Mouse (Mus musculus) left cerebral cortex, adult 18-20 months (tissue): ENCODE measurements around the gene Milr1. TPM values are rescaled to one million over a fixed set of nuclear protein-coding genes. Genes with fewer than 3 reads are reported as not detected.
"Not testable (repeated sequence)": the region's sequence is repeated elsewhere in the genome, so short reads cannot be mapped to it uniquely, and the experiment has no call there.

Experiments
- DNase-seq, 2 experiments: peaks; one replicate each; pipeline ENCODE4 v3.0.0; 2021 to 2022; ENCODE audit warnings: low spot score in 2 of 2, mixed read lengths in 1 of 2
- microRNA-seq, 2 experiments: library from miRNA; unstranded; fragments of <30 nt; microRNA quantifications; one replicate each; pipeline ENCODE4 v1.2.0; 2021
- total RNA-seq, 2 experiments: library from RNA; stranded (reverse); gene quantifications; 2 replicates each; pipeline ENCODE4 v1.2.3; 2021

Milr1 gene
- total RNA-seq, 2 experiments from 2014 or later, result 0.49 TPM; not detected in 1

DNA sequence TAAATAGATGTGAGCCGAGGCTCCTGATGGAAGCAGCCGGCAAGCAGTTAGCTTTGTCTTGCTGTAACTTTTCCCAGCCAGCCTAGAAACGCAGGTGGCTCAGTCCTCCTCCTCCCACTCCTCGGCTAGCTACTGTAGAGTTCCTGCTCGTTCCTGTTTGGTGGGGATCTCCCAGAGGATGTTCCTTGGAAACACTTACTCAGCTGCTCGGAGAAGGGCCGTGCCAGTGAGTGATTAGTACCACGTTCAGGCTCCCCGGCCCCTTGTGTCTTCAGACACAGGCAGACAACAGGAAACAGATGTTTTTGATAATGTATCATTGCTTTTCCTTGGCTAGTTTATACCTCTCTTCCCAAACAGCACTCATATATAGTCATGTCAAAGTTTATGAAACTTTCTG lies 44.7 kb downstream of the Milr1 start:
- DNase-seq, result no peak

DNA sequence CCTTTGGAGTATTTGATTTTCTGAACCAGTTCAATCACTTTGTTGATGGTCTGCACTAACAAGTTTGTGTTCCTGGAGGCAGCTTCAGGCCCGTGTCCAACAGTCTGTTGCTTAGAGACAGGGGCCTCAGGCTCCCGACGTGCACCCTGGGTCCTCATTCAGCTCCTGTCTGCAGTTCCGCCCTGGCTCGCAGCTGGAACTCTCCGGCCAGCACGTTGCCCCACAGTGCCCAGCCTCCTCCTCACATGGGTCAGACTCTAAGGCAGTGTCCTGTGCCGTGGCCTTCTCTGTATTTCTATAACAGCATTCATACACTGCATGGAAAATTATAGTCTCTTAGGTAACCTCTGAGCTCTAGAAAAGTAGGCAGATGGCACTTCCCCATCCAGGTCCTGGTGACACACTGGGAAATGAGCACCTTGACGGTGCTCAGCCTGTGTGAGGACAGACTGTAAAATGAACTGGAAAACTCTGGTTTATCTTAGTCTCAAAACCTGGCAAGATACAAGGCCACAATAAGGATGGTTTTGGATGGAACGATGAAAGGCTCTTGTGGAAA lies 51.1 kb downstream of the Milr1 start:
- DNase-seq, result no peak

DNA sequence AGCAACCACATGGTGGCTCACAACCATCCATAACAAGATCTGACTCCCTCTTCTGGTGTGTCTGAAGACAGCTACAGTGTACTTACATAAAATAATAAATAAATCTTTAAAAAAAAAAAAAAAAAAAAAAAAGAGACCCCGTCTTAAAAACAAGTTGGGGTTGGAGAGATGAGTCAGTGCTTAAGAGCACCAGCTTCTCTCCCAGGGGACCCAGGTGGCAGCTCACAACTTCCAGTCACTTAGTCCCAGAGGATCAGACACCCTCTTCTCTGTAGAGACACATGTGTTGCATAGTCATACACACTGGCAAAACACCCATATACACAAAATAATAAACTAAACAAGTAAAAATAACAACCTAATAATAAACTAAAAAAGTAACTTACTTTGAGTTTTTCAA lies 56.4 kb downstream of the Milr1 start:
- DNase-seq, result not testable (repeated sequence)

DNA sequence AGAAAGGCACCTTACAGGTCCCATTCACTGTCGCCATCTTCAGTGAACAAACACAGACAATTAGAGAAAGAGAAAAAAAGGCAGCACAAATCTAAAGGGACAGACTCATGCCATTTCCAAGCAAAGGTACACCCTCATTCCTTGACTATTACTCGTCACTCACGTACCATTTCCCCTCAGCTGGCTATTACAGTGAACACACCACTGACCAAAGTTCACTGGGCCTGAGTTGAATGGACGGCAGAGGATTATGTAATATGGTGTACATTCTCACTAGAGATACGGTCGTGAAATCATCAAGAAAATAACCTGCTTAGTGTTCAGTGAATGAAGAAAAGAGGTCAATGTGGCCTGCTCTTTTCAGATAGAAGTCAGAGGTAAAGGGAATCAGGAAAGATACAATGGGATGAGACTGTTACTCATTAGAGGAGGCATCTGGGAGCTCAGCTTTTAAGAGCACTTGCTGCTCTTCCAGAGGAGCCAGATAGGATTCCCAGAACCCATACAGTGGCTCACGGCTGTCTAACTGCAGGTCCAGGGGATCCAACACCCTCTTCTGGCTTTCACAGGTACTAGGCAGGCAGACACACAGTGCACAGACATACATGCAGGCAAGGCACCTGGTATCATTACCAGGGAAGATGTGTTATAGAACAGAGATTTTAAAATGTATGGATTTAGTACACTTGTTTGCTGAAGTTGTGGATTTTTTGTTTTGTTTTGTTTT lies 61.5 kb downstream of the Milr1 start:
- no peak for DNase-seq

DNA sequence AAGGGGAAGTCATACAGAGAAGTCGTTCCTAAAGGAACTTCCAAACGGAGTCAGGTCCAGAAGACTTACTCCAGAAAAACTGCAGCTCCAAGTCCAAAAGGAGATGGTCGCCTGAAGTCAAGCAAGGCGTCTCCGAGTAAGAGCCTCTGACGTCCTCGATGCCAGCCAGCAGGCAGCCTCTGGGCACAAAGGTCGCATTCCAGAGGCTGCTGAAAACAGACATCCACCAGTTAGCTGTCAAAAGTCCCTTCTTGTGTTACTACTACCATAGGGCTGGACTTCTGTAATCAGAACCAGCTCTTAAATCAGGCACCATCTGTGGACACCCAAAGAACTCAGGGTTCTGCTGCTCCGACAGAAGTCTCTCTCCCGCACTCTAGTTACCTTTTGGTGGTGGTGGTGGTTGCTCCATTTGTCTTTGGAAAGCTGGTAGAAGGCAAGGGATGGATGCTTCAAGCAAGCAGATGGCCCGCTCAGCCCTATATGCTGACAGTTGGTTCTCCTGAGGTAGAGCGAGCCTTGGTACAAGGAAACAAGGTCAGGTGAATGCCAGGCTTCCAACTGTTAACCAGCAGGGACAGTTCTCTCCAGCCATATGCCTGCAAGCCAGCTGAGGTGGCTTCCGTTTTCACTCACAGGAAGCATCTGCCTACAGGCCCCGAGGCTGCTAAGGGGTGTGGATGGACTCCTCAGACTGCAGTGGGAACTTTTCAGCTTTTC lies 63.7 kb downstream of the Milr1 start:
- DNase-seq, result peak in 1 of 2 experiments; percentile 16

DNA sequence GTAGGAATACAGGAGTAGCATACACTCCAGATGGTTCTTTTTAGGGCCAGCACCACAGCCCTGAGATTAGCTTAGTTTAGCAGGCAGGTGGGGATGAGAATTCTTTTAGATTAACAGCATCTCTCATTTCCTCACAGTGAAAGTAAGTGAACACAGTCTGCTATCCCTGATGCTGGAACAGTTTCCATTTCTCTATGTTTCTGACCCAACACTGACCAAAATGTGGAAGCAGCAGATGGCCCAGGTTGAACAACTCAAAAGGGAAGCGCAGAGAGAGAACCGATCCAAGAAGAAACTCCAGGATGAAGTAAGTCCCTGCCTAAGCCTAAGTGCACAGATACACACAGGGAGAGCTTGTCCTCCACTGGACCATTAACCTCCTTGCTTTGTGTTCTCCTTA lies 64.3 kb downstream of the Milr1 start:
- DNase-seq, result no peak

DNA sequence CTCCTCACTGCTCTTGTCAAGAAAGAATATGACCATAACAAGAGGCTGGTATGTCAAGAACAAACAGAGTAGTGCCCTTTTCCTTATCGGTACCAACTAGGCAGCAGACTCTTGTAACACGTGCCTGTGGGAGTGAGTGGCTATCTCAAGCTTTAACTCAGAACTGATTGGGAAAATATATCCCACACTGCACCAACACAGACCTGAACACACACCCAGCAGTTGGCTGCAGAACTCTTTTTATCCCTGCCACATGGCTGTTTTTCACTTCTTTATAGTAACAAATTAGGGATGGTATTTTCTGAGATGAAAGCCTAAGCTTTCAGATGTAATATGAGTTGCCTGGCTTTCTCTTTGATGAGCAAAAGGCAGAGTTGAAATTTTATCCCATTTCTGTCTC lies 64.7 kb downstream of the Milr1 start:
- DNase-seq, result peak in 1 of 2 experiments; percentile 4

DNA sequence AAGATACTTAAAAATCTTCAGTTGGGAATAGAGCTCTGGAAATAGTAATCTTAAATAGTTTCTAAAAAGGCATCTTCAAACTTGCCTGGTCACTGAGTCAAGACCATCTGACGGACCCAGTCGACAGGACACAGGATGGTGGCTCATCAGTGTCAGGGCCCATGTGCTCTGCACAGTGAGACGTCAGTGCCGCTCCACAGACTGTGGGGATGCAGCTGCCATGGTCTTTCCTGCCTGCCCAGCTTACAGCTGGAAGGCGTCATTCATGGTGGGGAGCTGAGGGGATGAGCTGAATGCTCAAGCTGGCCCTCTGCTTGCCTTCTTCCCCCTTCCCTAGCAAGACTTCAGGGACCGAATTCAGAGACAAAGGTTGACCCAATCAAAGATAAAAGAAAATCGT lies 65.3 kb downstream of the Milr1 start:
- no peak for DNase-seq

DNA sequence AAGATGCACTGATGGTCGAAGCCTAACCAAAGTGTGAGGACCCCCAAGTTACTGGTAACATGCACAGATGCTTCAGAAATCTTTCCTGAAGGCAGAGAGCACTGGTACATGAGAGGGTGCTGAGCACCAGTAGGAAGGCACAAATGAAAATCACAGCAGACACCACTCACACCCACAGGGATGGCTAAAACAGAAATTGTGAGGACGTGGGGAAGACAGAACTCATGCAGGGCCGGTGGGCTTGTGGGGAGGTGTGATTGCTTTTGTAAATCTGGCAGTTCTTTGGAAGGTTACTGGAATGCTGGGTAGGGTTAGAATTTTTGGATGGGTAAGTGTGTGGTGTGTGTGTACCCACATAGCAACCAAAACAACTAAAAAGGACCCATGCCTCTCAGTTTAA lies 66.1 kb downstream of the Milr1 start:
- DNase-seq, result peak in 1 of 2 experiments; percentile 39

DNA sequence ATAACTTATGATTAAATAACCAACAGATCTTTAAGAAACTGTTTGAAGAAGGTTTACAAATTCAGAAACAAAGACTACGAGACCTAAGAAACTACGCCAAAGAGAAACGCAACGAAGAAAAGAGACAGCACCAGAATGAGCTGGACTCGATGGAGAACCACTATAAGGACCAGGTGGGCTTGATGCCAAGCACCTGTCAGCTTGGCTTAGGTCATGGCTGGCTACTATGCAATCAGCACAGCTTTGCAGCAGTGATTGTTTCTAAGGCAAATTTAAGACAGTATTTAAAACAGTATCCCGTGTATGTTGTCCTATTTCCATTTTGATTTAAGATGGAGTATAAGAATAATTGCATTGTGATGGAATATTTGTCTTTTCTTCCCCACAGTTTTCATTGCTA lies 66.8 kb downstream of the Milr1 start:
- DNase-seq, result peak in 1 of 2 experiments; percentile 2

DNA sequence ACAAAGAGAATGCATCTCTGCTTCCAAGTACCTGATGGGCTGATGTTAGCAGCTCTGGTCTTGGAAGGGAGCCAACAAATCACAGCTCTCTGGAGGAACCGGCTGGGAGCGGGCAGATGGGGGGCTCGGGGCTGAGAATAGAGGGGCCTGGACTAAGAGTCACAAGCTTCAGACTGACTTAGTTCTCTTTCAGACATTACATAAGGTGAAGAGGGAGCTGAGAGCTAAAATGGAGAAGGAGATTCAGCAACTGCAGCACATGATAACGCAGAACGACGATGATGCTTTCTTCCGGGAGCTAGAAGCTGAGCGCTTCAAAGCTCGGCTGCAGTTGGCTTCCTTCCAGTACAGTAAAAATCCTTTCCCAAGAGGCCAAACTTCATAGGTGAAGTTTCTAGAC lies 67.3 kb downstream of the Milr1 start:
- peak in 1 of 2 experiments; percentile 34 for DNase-seq

Small RNAs within 50 kb of the gene (microRNA-seq; reads per million reads assigned to microRNA genes)
- gene Gm25994 (0 reads per million in 2 experiments), gene Mir3064 (19.9 to 22.4 reads per million in 2 experiments)

Other genes starting within 250 kb of the Milr1 start
- gene Tex2, start 137.8 kb upstream of the Milr1 start, total RNA-seq, result 100 to 1,000 TPM; 116 to 121 TPM
- 10 to 100 TPM; 19.3 to 20.1 TPM for gene Pecam1, start 598 bp upstream of the Milr1 start, total RNA-seq
- gene Polg2, start 28.3 kb downstream of the Milr1 start, total RNA-seq, result 1 to 10 TPM; 3.0 TPM
- 100 to 1,000 TPM; 670 TPM for gene Ddx5, start 38.0 kb downstream of the Milr1 start, total RNA-seq
- gene Cep95, start 38.0 kb downstream of the Milr1 start, total RNA-seq, result 10 to 100 TPM in 1 of 2 experiments, 1 to 10 TPM in 1; 8.3 to 10.8 TPM
- 10 to 100 TPM; 25.1 to 27.1 TPM for gene Smurf2, start 169.5 kb downstream of the Milr1 start, total RNA-seq
- gene Kpna2, start 248.3 kb downstream of the Milr1 start, total RNA-seq, result 10 to 100 TPM; 21.9 to 26.6 TPM